Mouse (Mus musculus) limb, embryonic 14.5 days (tissue): ENCODE data around the gene Fto. TPM values are rescaled to one million over a fixed set of nuclear protein-coding genes. Genes with fewer than 3 reads are reported as not detected.

Experiments
- ATAC-seq: fragments of 200-750 bp; cut with Nextera tagmentation; 2 replicates; pipeline ENCODE4 v1.8.0; 2017; ENCODE audit warnings: low read depth, moderate number of reproducible peaks, moderate TSS enrichment; ENCODE audit not compliant: low FRiP score
- DNase-seq: peaks from one replicate; pipeline ENCODE4 v3.0.0-alpha.2; 2015; ENCODE audit warnings: low spot score
- H3K27ac ChIP-seq: fragments of 300-500 bp; sonication (generic); replicated peaks from 2 replicates; pipeline ENCODE4 v1.5.1; 2014; ENCODE audit warnings: low read depth, mild to moderate bottlenecking, low read length, moderate library complexity, mixed read lengths
- H3K27me3 ChIP-seq: fragments of 300-500 bp; sonication (generic); 2 replicates; pipeline ENCODE4 v1.6.1; 2014; ENCODE audit warnings: low read length, mixed read lengths; ENCODE audit not compliant: control insufficient read depth, insufficient read depth
- H3K36me3 ChIP-seq: fragments of 300-500 bp; sonication (generic); 2 replicates; pipeline ENCODE4 v1.6.1; 2014; ENCODE audit warnings: mild to moderate bottlenecking, low read length, moderate library complexity, mixed read lengths; ENCODE audit not compliant: control insufficient read depth, insufficient read depth
- H3K4me1 ChIP-seq: fragments of 300-500 bp; sonication (generic); 2 replicates; pipeline ENCODE4 v1.6.1; 2014; ENCODE audit warnings: antibody characterized with exemption, low read length, mixed read lengths; ENCODE audit not compliant: control insufficient read depth, insufficient read depth
- H3K4me2 ChIP-seq: fragments of 300-500 bp; sonication (generic); replicated peaks from 2 replicates; pipeline ENCODE4 v1.6.1; 2014; ENCODE audit warnings: low read depth, mild to moderate bottlenecking, low read length, moderate library complexity; ENCODE audit not compliant: severe bottlenecking
- H3K4me3 ChIP-seq: fragments of 300-500 bp; sonication (generic); replicated peaks from 2 replicates; pipeline ENCODE4 v1.5.1; 2014; ENCODE audit warnings: low read length
- H3K9ac ChIP-seq: fragments of 300-500 bp; sonication (generic); 2 replicates; pipeline ENCODE4 v1.6.1; 2014; ENCODE audit warnings: mild to moderate bottlenecking, low read depth, low read length, moderate library complexity; ENCODE audit not compliant: severe bottlenecking
- H3K9me3 ChIP-seq: fragments of 300-500 bp; sonication (generic); 2 replicates; pipeline ENCODE4 v1.6.1; 2016; ENCODE audit warnings: low read length; ENCODE audit not compliant: control insufficient read depth
- POLR2A ChIP-seq: fragments of 200-500 bp; IDR thresholded peaks from 2 replicates; pipeline ENCODE4 v1.8.0; 2012; ENCODE audit warnings: inconsistent platforms, mild to moderate bottlenecking, moderate library complexity, borderline replicate concordance; ENCODE audit not compliant: insufficient read depth, insufficient read length; ENCODE audit errors: extremely low read depth
- WGBS: fragments of 180-500 bp; shearing (Covaris S2); extraction: QIAGEN DNeasy Blood & Tissue Kit; methylation state at CpG from one replicate; pipeline ENCODE4 v1.1.7; 2014; 5-methylcytosine and 5-hydroxymethylcytosine counted together
- polyA plus RNA-seq, 2 experiments: library from polyadenylated mRNA; depleted of rRNA in 1 of 2; stranded (reverse) in 1 of 2; unstranded in 1 of 2; fragments of >200 nt; fragmentation: Nextera tagmentation in 1 of 2; extraction: Ambion mirVana in 1 of 2; gene quantifications; 2 replicates each; pipeline versions ENCODE4 v1.2.1 to v1.2.3; 2012 to 2014

The Fto gene
- polyA plus RNA-seq, 2 experiments = 80.0 to 107 TPM

- DNase-seq (no peak), ATAC-seq (no peak)
Observed at GRCm38 (mm10) chr8:91283815-91284214, 29.5 kb upstream of the Fto start.

GRCm38 (mm10) chr8:91286237-91286636 lies 27.1 kb upstream of the Fto start:
- H3K4me1 ChIP-seq = peaks cover 14% of the 10 kb centered on the region; the same call in 1 of the 2 replicates
- TF ChIP-seq POLR2A = no peak
- no peak overlapping the region for H3K27ac ChIP-seq
- no peaks in the 10 kb centered on the region for H3K9me3 ChIP-seq
- no peak for DNase-seq
- no peaks in the 10 kb centered on the region for H3K36me3 ChIP-seq
- 55% methylated on average over 8 of the region's 8 CpGs for WGBS
- no peak overlapping the region for H3K9ac ChIP-seq
- ATAC-seq = no peak
- no peaks in the 10 kb centered on the region for H3K27me3 ChIP-seq
- H3K4me2 ChIP-seq = no peak overlapping the region
- no peak overlapping the region for H3K4me3 ChIP-seq

More at GRCm38 (mm10) chr8:91283815-91284214, 29.5 kb upstream of the Fto start:
- H3K27me3 ChIP-seq = no peaks in the 10 kb centered on the region
- H3K4me1 ChIP-seq = peaks cover 10% of the 10 kb centered on the region; the same call in 1 of the 2 replicates
- H3K27ac ChIP-seq = no peak overlapping the region
- TF ChIP-seq POLR2A = no peak
- no peaks in the 10 kb centered on the region for H3K9me3 ChIP-seq
- H3K4me3 ChIP-seq = no peak overlapping the region
- no peaks in the 10 kb centered on the region for H3K36me3 ChIP-seq
- no peak overlapping the region for H3K9ac ChIP-seq
- no peak overlapping the region for H3K4me2 ChIP-seq
- WGBS = 49% methylated on average over 1 of the region's 1 CpGs

GRCm38 (mm10) chr8:91290576-91290975 lies 22.7 kb upstream of the Fto start:
- DNase-seq = peak; percentile 66
- H3K9ac ChIP-seq = no peak overlapping the region
- no peak overlapping the region for H3K27ac ChIP-seq
- ATAC-seq = no peak
- no peak for TF ChIP-seq POLR2A
- H3K4me3 ChIP-seq = no peak overlapping the region
- H3K27me3 ChIP-seq = no peaks in the 10 kb centered on the region
- peaks cover 6% of the 10 kb centered on the region; the same call in 1 of the 2 replicates for H3K4me1 ChIP-seq
- H3K9me3 ChIP-seq = no peaks in the 10 kb centered on the region
- H3K4me2 ChIP-seq = no peak overlapping the region
- no peaks in the 10 kb centered on the region for H3K36me3 ChIP-seq
- WGBS = 31% methylated on average over 4 of the region's 4 CpGs

- H3K27me3 ChIP-seq = no peaks in the 10 kb centered on the region
- peaks cover 3% of the 10 kb centered on the region; the same call in 1 of the 2 replicates for H3K4me1 ChIP-seq
- WGBS = 37% methylated on average over 5 of the region's 5 CpGs
- ATAC-seq = no peak
- peak; percentile 50 for DNase-seq
- no peak overlapping the region for H3K27ac ChIP-seq
- no peak overlapping the region for H3K4me3 ChIP-seq
- 0 out of 2 replicates have a peak, but pooled peaks cover 7% of the 10 kb centered on the region for H3K36me3 ChIP-seq
- no peak for TF ChIP-seq POLR2A
- no peak overlapping the region for H3K9ac ChIP-seq
- no peak overlapping the region for H3K4me2 ChIP-seq
- no peaks in the 10 kb centered on the region for H3K9me3 ChIP-seq
Observed at GRCm38 (mm10) chr8:91295786-91296185, 17.5 kb upstream of the Fto start.

GRCm38 (mm10) chr8:91298672-91299071 lies 14.7 kb upstream of the Fto start:
- Histone ChIP-seq H3K9me3 (no peaks in the 10 kb centered on the region), H3K4me2 (no peak overlapping the region), H3K27ac (no peak overlapping the region), H3K36me3 (0 out of 2 replicates have a peak, but pooled peaks cover 7% of the 10 kb centered on the region), H3K4me3 (no peak overlapping the region), H3K27me3 (no peaks in the 10 kb centered on the region), H3K4me1 (no peaks in the 10 kb centered on the region), H3K9ac (no peak overlapping the region)
- DNase-seq (no peak), ATAC-seq (no peak)
- WGBS = 86% methylated on average over 2 of the region's 2 CpGs
- no peak for TF ChIP-seq POLR2A
